Comparison of ENCODE assay signal across 16 mouse cellular contexts in the genomic region with DNA sequence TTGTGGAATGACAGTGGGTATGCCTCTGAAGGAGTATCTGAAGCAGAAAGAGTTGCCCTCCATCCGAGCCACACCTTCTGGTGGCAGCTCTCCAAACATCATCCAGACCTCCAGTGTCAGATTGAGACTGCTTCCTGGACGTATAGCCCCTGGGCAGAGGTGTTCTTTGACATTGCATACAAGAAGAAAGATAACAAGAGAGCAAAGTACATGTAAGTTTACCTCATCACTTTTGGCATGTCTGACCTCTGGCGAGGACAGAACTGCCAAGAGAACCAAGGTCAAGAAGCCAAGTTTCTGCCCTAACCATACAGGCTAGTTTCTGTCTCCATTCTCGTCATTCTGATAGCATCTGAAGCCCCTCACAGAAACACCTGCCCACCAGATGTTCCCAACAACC.
"Had no signal": no experiment of that assay in that cellular context is flagged by ENCODE, and none has a peak within 500 bp of the region (broad histone marks: within the 10 kb centered on the region; RNA-seq: fewer than 3 reads in every experiment).

No protein-coding gene starts in this region.

- H3K36me3 ChIP-seq: neural tube, embryonic 13.5 days; neural tube, embryonic 15.5 days; stomach, embryonic 15.5 days had no signal

- H3K27me3 ChIP-seq: neural tube, embryonic 13.5 days; neural tube, embryonic 15.5 days; stomach, embryonic 15.5 days had no signal

- H3K9ac ChIP-seq: neural tube, embryonic 13.5 days; neural tube, embryonic 15.5 days; stomach, embryonic 15.5 days had no signal

- H3K27ac ChIP-seq: neural tube, embryonic 13.5 days; neural tube, embryonic 15.5 days; stomach, embryonic 15.5 days; stomach, postnatal 0 days had no signal

- H3K4me3 ChIP-seq: neural tube, embryonic 13.5 days; neural tube, embryonic 15.5 days; stomach, embryonic 15.5 days had no signal

- H3K4me1 ChIP-seq: neural tube, embryonic 13.5 days; neural tube, embryonic 15.5 days; stomach, embryonic 15.5 days had no signal

- H3K4me2 ChIP-seq: neural tube, embryonic 13.5 days; neural tube, embryonic 15.5 days; stomach, embryonic 15.5 days had no signal

- H3K9me3 ChIP-seq: neural tube, embryonic 13.5 days; neural tube, embryonic 15.5 days; stomach, embryonic 15.5 days had no signal

- DNase-seq: retina, postnatal 1 day; right cerebral cortex, adult 18-20 months; right cerebral cortex, postnatal 14 days; right cerebral cortex, postnatal 25 days; right cerebral cortex, postnatal 4 days; spleen, adult 18-20 months; thymus, adult 18-20 months; thymus, adult 2 months; thymus, postnatal 14 days; thymus, postnatal 25 days; thymus, postnatal 36 days; thymus, postnatal 4 days had no signal
